Mouse (Mus musculus) G1E (cell line): ENCODE data around the gene Itga9.

ENCODE experiments used
- CTCF ChIP-seq: IDR thresholded peaks from 2 replicates; pipeline ENCODE4 v1.5.1; 2012; ENCODE audit warnings: low read depth, low read length, inconsistent platforms, mixed read lengths
- GATA1 ChIP-seq: IDR thresholded peaks from 2 replicates; pipeline ENCODE4 v1.6.1; 2012; ENCODE audit warnings: borderline replicate concordance, low read length, inconsistent platforms, mixed read lengths
- POLR2AphosphoS5 ChIP-seq: IDR thresholded peaks from 2 replicates; pipeline ENCODE4 v1.6.1; 2012; ENCODE audit warnings: low read depth, low read length, inconsistent platforms; ENCODE audit not compliant: insufficient replicate concordance
- TAL1 ChIP-seq: conservative IDR thresholded peaks from 2 replicates; pipeline ENCODE4 v1.6.1; 2012; ENCODE audit warnings: low read depth, low read length, inconsistent platforms, mixed read lengths

DNA sequence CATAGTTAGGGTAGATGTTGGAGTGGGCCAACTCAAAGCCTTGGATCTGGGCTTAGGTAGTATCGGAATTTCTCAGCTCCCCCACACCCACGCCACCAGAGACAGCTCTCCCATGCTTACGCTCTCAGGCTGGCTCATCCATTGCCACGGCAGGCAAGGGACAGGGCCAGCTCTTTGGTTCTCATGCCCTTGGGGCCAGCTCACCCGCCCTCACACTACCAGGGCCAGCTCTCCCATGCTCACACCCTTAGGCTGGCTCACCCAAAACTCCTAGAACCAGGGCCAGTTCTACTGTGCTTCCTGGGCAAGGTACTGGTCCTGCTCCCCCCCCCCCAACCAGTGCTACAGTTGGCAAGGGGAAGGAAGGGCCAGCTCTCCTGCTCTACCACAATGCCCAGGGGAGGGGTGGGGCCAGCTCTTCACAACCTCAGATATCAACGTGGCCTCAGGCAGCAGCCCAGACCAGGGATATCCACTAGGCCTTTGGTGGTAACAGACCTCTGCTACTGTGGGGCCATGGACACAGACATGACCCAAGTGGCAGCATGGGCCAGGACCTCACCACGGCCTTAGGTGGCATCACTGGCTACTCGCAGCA lies 69.2 kb downstream of the Itga9 start:
- TF ChIP-seq TAL1: no peak
- TF ChIP-seq CTCF: no peak
- no peak for TF ChIP-seq POLR2AphosphoS5
- TF ChIP-seq GATA1: no peak
